Mouse (Mus musculus): Measurements from ENCODE around the gene Adora2a. TPM values are rescaled to one million over a fixed set of nuclear protein-coding genes. Genes with fewer than 3 reads are reported as not detected.
A peak's percentile ranks its signal among the peaks of the same experiment; 100 is the strongest.
"Not testable (repeated sequence)": the region's sequence is repeated elsewhere in the genome, so short reads cannot be mapped to it uniquely, and the experiment has no call there.

Gene Adora2a
- total and polyA plus RNA-seq, 2 experiments from 2014 or later = 9.4 to 19.5 TPM

DNA sequence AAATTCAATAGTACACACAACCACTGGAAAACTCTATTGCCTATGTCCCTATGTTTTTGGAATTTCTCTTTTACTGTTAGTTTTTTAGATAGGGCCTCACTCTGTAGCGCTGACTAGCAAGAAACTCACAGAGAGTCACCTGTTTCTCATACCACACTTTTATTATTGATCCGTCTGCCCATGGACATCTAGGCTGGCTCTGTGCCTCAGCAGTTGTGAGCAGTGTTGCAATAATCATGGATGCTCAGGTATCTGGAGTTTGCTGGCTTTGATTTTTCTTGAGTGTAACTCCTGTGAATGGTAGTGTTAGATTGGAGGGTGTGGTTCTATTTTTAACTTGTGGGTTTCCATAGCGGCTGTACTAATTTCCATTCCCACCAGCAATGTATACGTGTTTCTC, 38.7 kb downstream of the Adora2a start:
- no peaks in the 10 kb centered on the region for H3K9me3 ChIP-seq (ENCODE audit: low read length)
- DNase-seq (no peak), ATAC-seq (no peak)
- no peak overlapping the region for H3K27ac ChIP-seq (ENCODE audit: low read depth, low read length)
- H3K4me1 ChIP-seq (ENCODE audit: insufficient read depth) = no peaks in the 10 kb centered on the region
- H3K9ac ChIP-seq = no peak overlapping the region
- no peak overlapping the region for H3K4me2 ChIP-seq (ENCODE audit: low read depth)
- no peaks in the 10 kb centered on the region for H3K36me3 ChIP-seq (ENCODE audit: insufficient read depth)
- TF ChIP-seq CTCF (IDR thresholded peaks at IDR 0.05; ENCODE audit: low read depth) = no peak
- WGBS = 73% methylated on average over 4 of the region's 4 CpGs
- no peaks in the 10 kb centered on the region for H3K27me3 ChIP-seq (ENCODE audit: insufficient read depth, low read length)
- H3K4me3 ChIP-seq (ENCODE audit: low read depth, low read length) = no peak overlapping the region

DNA sequence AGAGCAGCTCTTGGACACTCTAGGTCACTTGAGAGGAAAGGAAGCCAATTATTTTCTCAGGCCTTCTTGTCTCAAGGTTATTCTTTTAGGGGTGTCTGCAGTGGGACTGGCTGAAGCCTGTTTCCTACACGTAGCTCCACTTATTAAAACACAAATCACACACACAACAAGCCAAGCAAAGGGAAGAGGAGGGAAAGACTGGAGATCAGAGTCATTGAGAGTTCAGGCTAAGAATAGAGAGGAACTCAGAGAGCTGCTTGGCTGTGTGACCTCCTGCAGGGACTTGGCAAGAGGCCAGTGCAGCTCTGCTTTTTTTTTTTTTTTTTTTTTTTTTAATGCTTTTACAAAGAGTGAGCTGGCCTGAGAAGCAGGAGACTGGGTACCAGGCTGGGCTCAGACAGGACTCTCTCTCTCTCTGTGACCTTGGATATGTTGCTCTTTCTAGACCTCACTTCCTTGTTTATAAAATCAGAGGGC, 47.6 kb downstream of the Adora2a start:
- not testable (repeated sequence) for H3K4me1 ChIP-seq (ENCODE audit: insufficient read depth); H3K4me2 ChIP-seq (ENCODE audit: low read depth); H3K27me3 ChIP-seq (ENCODE audit: insufficient read depth, low read length); H3K4me3 ChIP-seq (ENCODE audit: low read depth, low read length); H3K36me3 ChIP-seq (ENCODE audit: insufficient read depth); H3K9ac ChIP-seq; H3K9me3 ChIP-seq (ENCODE audit: low read length); H3K27ac ChIP-seq (ENCODE audit: low read depth, low read length)
- WGBS = 6% methylated on average over 1 of the region's 1 CpGs
- DNase-seq (peak; percentile 41), ATAC-seq (peak; percentile 86)

- ATAC-seq = no peak
- Histone ChIP-seq H3K27ac (ENCODE audit: low read depth, low read length) (no peak overlapping the region), H3K4me1 (ENCODE audit: insufficient read depth) (no peaks in the 10 kb centered on the region), H3K36me3 (ENCODE audit: insufficient read depth) (no peaks in the 10 kb centered on the region), H3K9ac (no peak overlapping the region), H3K4me3 (ENCODE audit: low read depth, low read length) (no peak overlapping the region), H3K27me3 (ENCODE audit: insufficient read depth, low read length) (no peaks in the 10 kb centered on the region), H3K4me2 (ENCODE audit: low read depth) (no peak overlapping the region), H3K9me3 (ENCODE audit: low read length) (no peaks in the 10 kb centered on the region)
- TF ChIP-seq CTCF (IDR thresholded peaks at IDR 0.05; ENCODE audit: low read depth) = no peak
- DNase-seq = no peak
- 67% methylated on average over 9 of the region's 9 CpGs for WGBS
Measured at GRCm38 (mm10) chr10:75364796-75365195, 48.1 kb downstream of the Adora2a start.

GRCm38 (mm10) chr10:75365231-75365633, 48.6 kb downstream of the Adora2a start:
- H3K4me3 ChIP-seq (ENCODE audit: low read depth, low read length) = no peak overlapping the region
- no peak overlapping the region for H3K27ac ChIP-seq (ENCODE audit: low read depth, low read length)
- H3K9ac ChIP-seq = no peak overlapping the region
- 42% methylated on average over 6 of the region's 6 CpGs for WGBS
- H3K4me2 ChIP-seq (ENCODE audit: low read depth) = no peak overlapping the region
- no peak for DNase-seq
- no peak for ATAC-seq
- H3K36me3 ChIP-seq (ENCODE audit: insufficient read depth) = no peaks in the 10 kb centered on the region
- no peaks in the 10 kb centered on the region for H3K27me3 ChIP-seq (ENCODE audit: insufficient read depth, low read length)
- H3K4me1 ChIP-seq (ENCODE audit: insufficient read depth) = no peaks in the 10 kb centered on the region
- no peak for TF ChIP-seq CTCF (IDR thresholded peaks at IDR 0.05; ENCODE audit: low read depth)
- H3K9me3 ChIP-seq (ENCODE audit: low read length) = no peaks in the 10 kb centered on the region

DNA sequence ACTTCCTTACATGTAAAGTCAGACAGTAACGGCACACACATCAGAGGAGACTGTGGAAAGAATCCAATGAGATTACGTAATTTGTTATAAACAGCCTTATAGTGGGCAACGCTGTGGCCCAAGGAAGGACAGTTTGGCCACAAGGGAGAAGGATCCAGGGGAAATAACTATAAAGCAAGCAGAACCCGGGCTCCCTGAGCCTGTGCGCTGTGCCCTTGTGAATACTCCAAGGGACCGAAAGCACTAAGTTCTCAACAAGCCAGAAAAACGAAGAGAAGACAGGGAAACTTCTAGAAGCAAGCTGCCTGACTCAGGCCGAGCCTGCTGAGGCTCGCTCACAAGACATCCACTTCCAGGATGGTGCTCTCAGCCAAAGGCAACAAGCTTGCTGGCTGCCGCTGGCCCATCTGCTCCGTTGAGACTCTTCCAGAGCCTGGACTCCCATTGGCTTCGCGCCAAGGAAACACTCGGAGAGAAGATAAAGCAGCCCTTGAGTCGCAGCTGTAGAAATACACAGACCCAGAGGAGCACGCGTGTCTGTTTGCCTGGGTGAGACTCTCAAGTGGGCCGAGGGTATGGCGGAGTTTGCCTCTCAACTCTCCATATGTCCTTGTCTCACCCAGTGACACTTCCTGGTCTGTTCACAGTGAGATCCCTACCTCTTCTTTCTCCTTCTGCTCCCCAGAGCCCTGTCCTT, 57.1 kb downstream of the Adora2a start:
- not testable (repeated sequence) for H3K9me3 ChIP-seq (ENCODE audit: low read length); H3K4me3 ChIP-seq (ENCODE audit: low read depth, low read length); H3K27me3 ChIP-seq (ENCODE audit: insufficient read depth, low read length); H3K9ac ChIP-seq; H3K4me2 ChIP-seq (ENCODE audit: low read depth); H3K4me1 ChIP-seq (ENCODE audit: insufficient read depth); H3K27ac ChIP-seq (ENCODE audit: low read depth, low read length); H3K36me3 ChIP-seq (ENCODE audit: insufficient read depth)
- DNase-seq (peak; percentile 29), ATAC-seq (peak; percentile 94)
- 49% methylated on average over 13 of the region's 19 CpGs for WGBS

- ATAC-seq = no peak
- WGBS = 73% methylated on average over 10 of the region's 10 CpGs
- H3K4me1 ChIP-seq (ENCODE audit: insufficient read depth) = no peaks in the 10 kb centered on the region
- H3K9ac ChIP-seq = no peak overlapping the region
- DNase-seq = no peak
- no peak for TF ChIP-seq CTCF (IDR thresholded peaks at IDR 0.05; ENCODE audit: low read depth)
- H3K4me3 ChIP-seq (ENCODE audit: low read depth, low read length) = no peak overlapping the region
- H3K27ac ChIP-seq (ENCODE audit: low read depth, low read length) = no peak overlapping the region
- H3K27me3 ChIP-seq (ENCODE audit: insufficient read depth, low read length) = no peaks in the 10 kb centered on the region
- no peak overlapping the region for H3K4me2 ChIP-seq (ENCODE audit: low read depth)
- H3K36me3 ChIP-seq (ENCODE audit: insufficient read depth) = no peaks in the 10 kb centered on the region
- H3K9me3 ChIP-seq (ENCODE audit: low read length) = no peaks in the 10 kb centered on the region
Measured at GRCm38 (mm10) chr10:75378688-75379087, 62.0 kb downstream of the Adora2a start.

Other genes with a start within 250 kb of the Adora2a start
- 46.1 and 64.5 TPM in 2 replicates for gene Specc1l, start 104.8 kb upstream of the Adora2a start, total RNA-seq (2014; rRNA removed)
- 16.2 and 21.4 TPM in 2 replicates for gene Specc1l, start 104.8 kb upstream of the Adora2a start, polyA plus RNA-seq (2015; fragmentation: Nextera tagmentation; extraction: Ambion mirVana)
- 0.38 and 0.62 TPM in 2 replicates for gene Upb1, start 84.2 kb downstream of the Adora2a start, total RNA-seq (2014; rRNA removed)
- gene Upb1, start 84.2 kb downstream of the Adora2a start, polyA plus RNA-seq (2015; fragmentation: Nextera tagmentation; extraction: Ambion mirVana) = 0.58 and 0.75 TPM in 2 replicates
- 24.4 and 31.6 TPM in 2 replicates for gene Snrpd3, start 200.7 kb downstream of the Adora2a start, total RNA-seq (2014; rRNA removed)
- 144 and 167 TPM in 2 replicates for gene Snrpd3, start 200.7 kb downstream of the Adora2a start, polyA plus RNA-seq (2015; fragmentation: Nextera tagmentation; extraction: Ambion mirVana)
- 36.2 and 44.9 TPM in 2 replicates for gene Gucd1, start 201.1 kb downstream of the Adora2a start, total RNA-seq (2014; rRNA removed)
- gene Gucd1, start 201.1 kb downstream of the Adora2a start, polyA plus RNA-seq (2015; fragmentation: Nextera tagmentation; extraction: Ambion mirVana) = 12.2 and 16.0 TPM in 2 replicates
- 20.0 and 24.2 TPM in 2 replicates for gene Lrrc75b, start 243.5 kb downstream of the Adora2a start, total RNA-seq (2014; rRNA removed)
- gene Lrrc75b, start 243.5 kb downstream of the Adora2a start, polyA plus RNA-seq (2015; fragmentation: Nextera tagmentation; extraction: Ambion mirVana) = 17.9 and 23.2 TPM in 2 replicates
- gene Ggt1, start 244.7 kb downstream of the Adora2a start, total RNA-seq (2014; rRNA removed) = 1.0 and 3.8 TPM in 2 replicates
- gene Ggt1, start 244.7 kb downstream of the Adora2a start, polyA plus RNA-seq (2015; fragmentation: Nextera tagmentation; extraction: Ambion mirVana) = 0.86 and 2.3 TPM in 2 replicates

Measured in forebrain, postnatal 0 days (tissue).